Mouse (Mus musculus) layer of hippocampus, adult 9-11 months (tissue): ENCODE results near the gene Esp31.

Experiments used
- DNase-seq: peaks from one replicate; pipeline ENCODE4 v3.0.0; 2022

Esp31 gene

DNA sequence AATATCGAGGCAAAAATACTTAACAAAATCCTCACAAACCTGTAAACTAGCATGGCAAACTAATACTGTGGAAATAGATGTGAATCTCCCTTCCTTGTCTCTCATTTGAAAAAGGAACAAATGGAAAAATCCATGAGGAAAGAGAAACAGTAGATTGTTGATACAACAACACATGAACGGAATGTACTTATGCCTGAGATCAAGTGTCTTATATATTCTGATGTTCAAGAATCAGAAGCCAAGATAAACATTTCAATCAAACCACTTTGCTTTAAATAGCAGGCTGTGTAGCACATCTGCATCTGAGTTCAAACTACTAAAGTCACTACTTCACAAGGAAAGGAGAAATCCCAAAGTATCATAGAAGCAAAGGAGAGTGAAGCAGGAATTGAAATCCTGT is at the start of gene Esp31:
Esp31 (plus strand) TSS at position 301 of the 400 bp plus-strand sequence.
- no peak for DNase-seq
